Comparison of ENCODE assay signal across 23 mouse cellular contexts in genomic region chr12:32190927-32191326, GRCm38 (mm10). TPM values are rescaled to one million over a fixed set of nuclear protein-coding genes. Genes with fewer than 3 reads are reported as not detected.
DNase-seq lines count a peak whose midpoint lies in the region; ATAC-seq lines count a peak whose summit lies in the region.
"Had no signal": no experiment of that assay in that cellular context is flagged by ENCODE, and none has a peak within 500 bp of the region (broad histone marks: within the 10 kb centered on the region; RNA-seq: fewer than 3 reads in every experiment).

No protein-coding gene starts in this region.

- H3K9me3 ChIP-seq in midbrain, embryonic 11.5 days (ENCODE audit: control insufficient read depth, low read length) = no peaks in the 10 kb centered on the region
- no peaks in the 10 kb centered on the region for H3K9me3 ChIP-seq in midbrain, embryonic 13.5 days
- H3K9me3 ChIP-seq in limb, embryonic 10.5 days (replicated peaks) = no peaks in the 10 kb centered on the region
- H3K9me3 ChIP-seq: embryonic facial prominence, embryonic 12.5 days; forebrain, embryonic 12.5 days; heart, embryonic 15.5 days; hindbrain, embryonic 13.5 days had no signal

- DNase-seq in adrenal gland, adult 2 months = peak; percentile 36
- no peak for DNase-seq in adrenal gland, postnatal 10 days
- DNase-seq in midbrain, embryonic 11.5 days (ENCODE audit: low spot score, missing footprints) = peak; percentile 72
- DNase-seq in embryo, embryonic 9.5 days (ENCODE audit: extremely low spot score) = no peak
- no peak for DNase-seq in limb, embryonic 10.5 days (ENCODE audit: low spot score)
- DNase-seq: cerebellum, adult 11 months; cerebellum, adult 8-10 months; cerebellum, postnatal 14 days; embryo, embryonic 11 days; gastrocnemius, adult 2 months; gastrocnemius, postnatal 25 days; heart, adult 18-20 months; heart, postnatal 14 days had no signal

- no peak overlapping the region for H3K4me3 ChIP-seq in midbrain, embryonic 11.5 days (ENCODE audit: low read depth, low read length)
- H3K4me3 ChIP-seq in midbrain, embryonic 13.5 days (replicated peaks) = no peak overlapping the region
- no peak overlapping the region for H3K4me3 ChIP-seq in macrophage (ENCODE audit: inconsistent target)
- no peak overlapping the region for H3K4me3 ChIP-seq in limb, embryonic 10.5 days
- H3K4me3 ChIP-seq: embryonic facial prominence, embryonic 12.5 days; forebrain, embryonic 12.5 days; gastrocnemius, adult 2 months; heart, embryonic 15.5 days; hindbrain, embryonic 13.5 days had no signal

- no peaks in the 10 kb centered on the region for H3K36me3 ChIP-seq in midbrain, embryonic 11.5 days (ENCODE audit: control insufficient read depth, insufficient read depth, low read length)
- no peaks in the 10 kb centered on the region for H3K36me3 ChIP-seq in midbrain, embryonic 13.5 days
- peaks cover 65% of the 10 kb centered on the region for H3K36me3 ChIP-seq in macrophage (ENCODE audit: inconsistent target)
- H3K36me3 ChIP-seq in limb, embryonic 10.5 days = no peaks in the 10 kb centered on the region
- H3K36me3 ChIP-seq: embryonic facial prominence, embryonic 12.5 days; forebrain, embryonic 12.5 days; heart, embryonic 15.5 days; hindbrain, embryonic 13.5 days had no signal

- H3K79me2 ChIP-seq in macrophage (ENCODE audit: inconsistent target) = no peaks in the 10 kb centered on the region

- no peak overlapping the region for H3K27ac ChIP-seq in midbrain, embryonic 11.5 days (ENCODE audit: low read depth, low read length)
- no peak overlapping the region for H3K27ac ChIP-seq in midbrain, embryonic 13.5 days
- 0 out of 2 replicates have a peak overlapping the region, but pooled peaks have one; percentile 2 for H3K27ac ChIP-seq in macrophage
- no peak overlapping the region for H3K27ac ChIP-seq in limb, embryonic 10.5 days
- H3K27ac ChIP-seq: embryonic facial prominence, embryonic 12.5 days; forebrain, embryonic 12.5 days; gastrocnemius, adult 2 months; heart, embryonic 15.5 days; hindbrain, embryonic 13.5 days; hindbrain, postnatal 0 days had no signal

- H3K4me2 ChIP-seq in midbrain, embryonic 11.5 days = no peak overlapping the region
- H3K4me2 ChIP-seq in midbrain, embryonic 13.5 days (replicated peaks) = no peak overlapping the region
- H3K4me2 ChIP-seq: embryonic facial prominence, embryonic 12.5 days; forebrain, embryonic 12.5 days; heart, embryonic 11.5 days; heart, embryonic 15.5 days; hindbrain, embryonic 13.5 days had no signal

- no peak overlapping the region for H3K9ac ChIP-seq in midbrain, embryonic 11.5 days (ENCODE audit: low read length)
- no peak overlapping the region for H3K9ac ChIP-seq in midbrain, embryonic 13.5 days (replicated peaks)
- H3K9ac ChIP-seq: embryonic facial prominence, embryonic 12.5 days; forebrain, embryonic 12.5 days; heart, embryonic 15.5 days; hindbrain, embryonic 13.5 days had no signal

- H3K27me3 ChIP-seq in midbrain, embryonic 11.5 days (ENCODE audit: control insufficient read depth, insufficient read depth, low read length) = no peaks in the 10 kb centered on the region
- no peaks in the 10 kb centered on the region for H3K27me3 ChIP-seq in midbrain, embryonic 13.5 days
- 0 out of 2 replicates have a peak, but pooled peaks cover 11% of the 10 kb centered on the region for H3K27me3 ChIP-seq in limb, embryonic 10.5 days (ENCODE audit: low read depth, poor library complexity, severe bottlenecking)
- H3K27me3 ChIP-seq: embryonic facial prominence, embryonic 12.5 days; forebrain, embryonic 12.5 days; heart, embryonic 15.5 days; hindbrain, embryonic 13.5 days had no signal

- peaks cover 3% of the 10 kb centered on the region; the same call in 1 of the 2 replicates for H3K4me1 ChIP-seq in midbrain, embryonic 11.5 days (ENCODE audit: control insufficient read depth, insufficient read depth, low read length)
- no peaks in the 10 kb centered on the region for H3K4me1 ChIP-seq in midbrain, embryonic 13.5 days (replicated peaks)
- no peaks in the 10 kb centered on the region for H3K4me1 ChIP-seq in limb, embryonic 10.5 days
- H3K4me1 ChIP-seq: embryonic facial prominence, embryonic 12.5 days; forebrain, embryonic 12.5 days; heart, embryonic 15.5 days had no signal

- WGBS in midbrain, embryonic 11.5 days = 85% methylated on average over 4 of the region's 4 CpGs
- 89% methylated on average over 4 of the region's 4 CpGs for WGBS in midbrain, embryonic 13.5 days
- 45% methylated on average over 4 of the region's 4 CpGs for WGBS in macrophage (ENCODE audit: missing documents)
- 76% methylated on average over 4 of the region's 4 CpGs for WGBS in limb, embryonic 10.5 days

- ATAC-seq in midbrain, embryonic 11.5 days (ENCODE audit: low FRiP score) = no peak
- ATAC-seq in midbrain, embryonic 13.5 days = no peak
- no peak for ATAC-seq in erythroid progenitor cell, adult 5-6 weeks (replicated peaks; ENCODE audit: low FRiP score, poor library complexity, severe bottlenecking)
- ATAC-seq: forebrain, embryonic 16.5 days; hindbrain, postnatal 0 days had no signal

RNA-seq across cellular contexts. Expression of gene Pik3cg, which starts 17.5 kb away (rescaled TPM):
- 1 to 10 TPM; 1.8 to 2.8 TPM for total RNA-seq in adrenal gland, adult 2 months (2021)
- 0.73 and 0.75 TPM in 2 replicates for polyA plus RNA-seq in adrenal gland, adult 2 months (2012; rRNA removed)
- total RNA-seq in adrenal gland, postnatal 10 days (2021) = 1 to 10 TPM; 2.8 to 3.4 TPM
- 1.3 TPM in 2 replicates for polyA plus RNA-seq in midbrain, embryonic 11.5 days (2014; fragmentation: Nextera tagmentation; extraction: Ambion mirVana)
- polyA plus RNA-seq in midbrain, embryonic 13.5 days (2015; fragmentation: Nextera tagmentation; extraction: Ambion mirVana) = 0.85 and 1.3 TPM in 2 replicates
- 100 to 1,000 TPM in 1 of 26 experiments, 10 to 100 TPM in 24, 1 to 10 TPM in 1; 3.7 to 101 (median 51.9) TPM for total RNA-seq in macrophage (2018; cell fraction: chromatin; rRNA removed)
- total RNA-seq in macrophage (2018; cell fraction: cytosol; rRNA removed) = 10 to 100 TPM; 17.9 to 46.3 (median 30.7) TPM
- total RNA-seq in macrophage (2018; cell fraction: nucleus; rRNA removed) = 100 to 1,000 TPM in 1 of 26 experiments, 10 to 100 TPM in 25; 10.6 to 129 (median 43.1) TPM
- 21.7 to 56.8 TPM (median 24.4 TPM) in 3 replicates for polyA plus RNA-seq in macrophage (2018)
- total RNA-seq in erythroid progenitor cell, adult 5-6 weeks (2015; ENCODE audit: low replicate concordance) = 22.6 and 34.6 TPM in 2 replicates
- 7.6 and 10.6 TPM in 2 replicates for total RNA-seq in erythroid progenitor cell, adult 5-6 weeks (2017; ENCODE audit: low replicate concordance)
- polyA plus RNA-seq in limb, embryonic 10.5 days (2016; fragmentation: Nextera tagmentation; extraction: Ambion mirVana) = 0.55 and 0.91 TPM in 2 replicates

Comparison
In these comparisons a context has a peak if more than half of its experiments do, and no peak if none do; other contexts are left out.
1. DNase-seq: peak in adrenal gland, adult 2 months (single experiment) and midbrain, embryonic 11.5 days (single experiment); none in adrenal gland, postnatal 10 days (single experiment), embryo, embryonic 9.5 days (single experiment) and limb, embryonic 10.5 days (single experiment).